Mouse (Mus musculus): ENCODE measurements around the gene Hnrnpl.
A peak's percentile ranks its signal among the peaks of the same experiment; 100 is the strongest.

Hnrnpl gene

DNA sequence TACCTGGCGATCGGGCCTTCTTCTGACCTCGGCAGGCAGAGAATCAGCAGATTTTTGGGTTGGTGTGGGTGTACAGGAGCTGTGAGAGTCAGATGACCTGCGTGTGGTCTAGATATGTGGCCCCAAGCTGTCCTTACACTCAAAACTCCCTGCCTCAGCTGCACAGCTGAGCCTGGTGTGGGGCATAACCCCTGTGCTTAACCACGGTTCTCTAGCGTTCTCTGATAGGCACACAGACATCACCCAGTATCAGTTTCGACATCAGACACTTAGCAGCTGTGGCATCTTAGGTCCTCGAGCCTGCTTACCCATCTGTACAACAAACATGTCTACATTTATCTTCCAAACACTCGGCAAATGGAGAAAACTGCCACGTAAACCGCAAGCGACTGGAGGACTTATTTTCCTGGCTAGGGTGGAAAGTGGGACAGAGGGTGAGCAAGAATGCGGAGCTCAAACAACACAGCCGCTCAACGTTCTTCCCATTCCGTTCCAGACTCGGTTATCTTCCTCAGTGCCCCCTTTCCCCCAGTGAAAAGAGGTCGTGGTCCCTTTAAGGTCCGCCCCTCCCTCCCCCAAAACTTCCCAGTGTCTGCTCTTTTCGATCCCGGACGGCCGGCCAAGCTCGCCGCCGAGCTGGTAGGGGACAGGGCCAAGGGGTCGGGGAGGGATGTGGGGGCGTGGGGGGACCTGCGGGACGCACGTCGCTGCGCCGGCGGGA, at the start of gene Hnrnpl:
Gene Hnrnpl (plus strand): TSS at position 321 of the 721 bp plus-strand sequence.
- DNase-seq (ENCODE audit: low spot score in 2 of 2): no peak

DNA sequence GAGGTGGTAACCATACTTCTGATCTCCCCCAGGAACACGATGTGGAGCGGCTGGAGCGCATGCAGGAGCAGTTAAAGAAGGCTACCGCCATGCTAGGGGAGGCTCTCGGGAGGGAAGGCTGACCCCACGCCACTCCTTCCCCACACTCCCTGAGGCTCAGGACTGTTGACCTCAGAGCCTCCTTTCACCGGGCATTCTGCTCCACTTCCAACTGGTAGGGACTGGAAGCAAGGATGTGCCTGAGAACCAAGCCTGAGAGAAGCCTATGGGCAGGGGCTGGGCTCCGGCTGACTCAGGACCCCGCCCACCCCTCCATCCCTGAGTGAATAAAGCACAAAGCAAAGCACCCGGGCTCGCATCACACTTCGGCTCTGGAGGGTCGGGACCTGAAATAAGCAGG, 49.7 kb upstream of the Hnrnpl start:
- no peak for DNase-seq (ENCODE audit: low spot score in 2 of 2)

DNA sequence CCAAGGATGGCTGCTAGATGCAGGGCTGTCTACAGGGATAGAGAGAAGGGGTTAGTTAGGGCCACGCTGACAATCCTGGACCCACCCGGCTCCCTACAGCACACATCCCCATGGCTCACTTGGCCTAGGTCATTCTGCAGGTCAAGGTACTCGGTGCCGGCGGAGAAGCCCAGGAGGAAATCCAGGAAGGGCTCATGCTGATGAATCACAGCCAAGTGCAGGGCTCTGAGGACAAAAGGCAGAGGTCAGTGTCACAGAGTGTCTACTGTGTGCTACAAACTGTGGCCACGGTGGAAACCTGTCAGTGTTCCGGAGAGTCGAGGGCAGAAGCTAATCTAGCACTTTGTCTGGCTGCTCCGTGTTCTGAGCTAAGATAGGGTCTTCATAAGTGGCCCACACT, 46.4 kb upstream of the Hnrnpl start:
- no peak for DNase-seq (ENCODE audit: low spot score in 2 of 2)

DNA sequence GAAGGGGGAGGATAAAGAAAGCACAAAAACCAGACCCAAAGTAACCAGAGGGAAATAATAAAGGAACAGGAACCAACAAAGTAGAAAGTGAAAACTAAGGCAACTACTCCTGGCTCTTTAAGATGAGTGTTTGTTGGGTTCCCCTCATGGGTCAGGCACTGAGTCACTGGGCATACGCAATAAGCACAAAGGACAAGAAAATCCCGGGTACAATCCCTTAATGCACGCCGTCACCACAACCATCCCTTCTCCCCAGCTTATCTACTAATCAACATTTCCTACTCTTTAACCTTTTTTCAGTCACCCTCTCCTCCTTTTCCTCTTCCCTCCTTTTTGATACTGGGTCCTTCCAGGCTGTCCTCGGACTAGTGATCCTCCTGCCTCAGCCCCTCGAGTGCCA, 43.1 kb upstream of the Hnrnpl start:
- DNase-seq (ENCODE audit: low spot score in 2 of 2): no peak

DNA sequence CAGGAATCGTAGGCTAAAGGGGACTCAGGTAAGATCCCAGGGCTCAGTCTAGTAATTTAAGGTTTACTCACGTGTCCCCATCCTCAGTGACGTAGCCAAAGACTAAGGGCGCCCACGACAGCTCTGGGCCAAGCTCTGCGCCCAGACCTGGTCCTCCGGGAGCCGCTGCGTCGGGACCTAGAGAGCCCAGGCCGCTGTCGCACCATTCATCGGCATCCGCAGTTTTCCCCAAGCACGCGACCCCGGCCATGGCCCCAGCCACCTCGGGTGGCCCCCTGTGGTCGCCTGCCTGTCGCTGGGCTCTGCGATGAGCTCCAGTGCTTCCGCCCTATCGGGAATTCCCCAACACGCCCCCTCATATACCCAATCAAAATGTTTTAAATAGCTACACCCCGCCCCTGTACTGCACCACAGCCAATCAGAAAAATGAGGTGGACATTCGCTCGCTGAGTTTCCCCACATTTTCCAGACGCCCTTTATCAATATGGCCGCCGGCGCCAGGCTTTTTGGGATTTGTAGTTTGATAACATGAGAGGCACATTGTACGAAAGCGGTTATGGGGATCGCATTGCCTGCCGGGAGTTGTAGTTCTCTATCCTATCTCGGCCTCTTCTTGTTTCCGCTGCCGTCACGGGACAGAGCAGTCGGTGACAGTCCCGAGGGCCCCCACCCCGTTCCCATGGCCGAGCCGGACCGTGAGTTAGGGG, 42.0 kb upstream of the Hnrnpl start, which contains the start of gene Sirt2:
Gene Sirt2 (plus strand): TSS at position 563 of the 707 bp plus-strand sequence.
- DNase-seq (ENCODE audit: low spot score in 2 of 2): peak; percentile 99

DNA sequence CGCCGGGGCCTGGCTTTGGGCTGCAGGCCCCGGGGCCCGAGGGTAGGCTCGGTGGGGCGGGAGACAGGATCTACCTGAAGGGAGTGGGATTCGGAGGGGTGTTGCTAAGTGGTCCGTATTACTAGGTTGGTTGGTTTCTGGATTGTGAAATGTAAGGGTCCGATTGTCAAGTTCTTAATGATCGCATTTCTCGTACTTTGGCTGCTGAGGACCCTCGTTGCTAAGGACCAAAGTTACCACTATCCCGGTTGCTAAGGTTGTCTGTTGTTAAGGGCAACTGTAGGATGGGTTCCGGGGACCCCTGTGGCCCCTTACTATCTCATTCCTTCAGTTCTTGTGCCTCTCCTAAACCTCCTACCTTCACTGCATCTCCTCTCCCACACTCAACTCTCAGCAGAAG, 41.4 kb upstream of the Hnrnpl start:
- DNase-seq (ENCODE audit: low spot score in 2 of 2): no peak

GRCm38 (mm10) chr7:28767462-28767965, 40.8 kb upstream of the Hnrnpl start, which contains the start of gene Nfkbib:
Gene Nfkbib, minus strand, starts transcription at chr7:28767512.
- no peak for DNase-seq (ENCODE audit: low spot score in 2 of 2)

GRCm38 (mm10) chr7:28769414-28769958, 38.9 kb upstream of the Hnrnpl start:
- no peak for DNase-seq (ENCODE audit: low spot score in 2 of 2)

DNA sequence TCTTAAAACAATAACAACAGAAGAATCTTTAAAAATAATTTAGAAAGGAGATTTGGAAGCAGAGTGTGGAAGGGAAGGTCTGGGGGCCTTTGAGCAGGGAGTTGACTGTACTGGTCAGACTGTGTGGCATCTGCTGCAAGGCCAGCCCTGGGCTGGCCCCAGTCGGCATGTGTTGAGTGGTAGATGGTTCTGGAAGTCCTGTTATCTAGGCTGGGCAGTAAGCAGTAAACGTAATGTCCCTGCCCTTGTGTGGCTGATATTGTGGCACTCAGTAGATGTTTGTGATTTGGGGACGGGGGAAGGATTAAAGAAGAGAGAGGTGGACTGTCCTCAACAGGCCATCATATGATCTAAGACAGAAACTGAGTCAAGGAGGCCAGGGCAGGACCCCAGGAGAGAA, 38.0 kb upstream of the Hnrnpl start:
- DNase-seq (ENCODE audit: low spot score in 2 of 2): no peak

GRCm38 (mm10) chr7:28771867-28772266, 36.5 kb upstream of the Hnrnpl start:
- DNase-seq (ENCODE audit: low spot score in 2 of 2): no peak

DNA sequence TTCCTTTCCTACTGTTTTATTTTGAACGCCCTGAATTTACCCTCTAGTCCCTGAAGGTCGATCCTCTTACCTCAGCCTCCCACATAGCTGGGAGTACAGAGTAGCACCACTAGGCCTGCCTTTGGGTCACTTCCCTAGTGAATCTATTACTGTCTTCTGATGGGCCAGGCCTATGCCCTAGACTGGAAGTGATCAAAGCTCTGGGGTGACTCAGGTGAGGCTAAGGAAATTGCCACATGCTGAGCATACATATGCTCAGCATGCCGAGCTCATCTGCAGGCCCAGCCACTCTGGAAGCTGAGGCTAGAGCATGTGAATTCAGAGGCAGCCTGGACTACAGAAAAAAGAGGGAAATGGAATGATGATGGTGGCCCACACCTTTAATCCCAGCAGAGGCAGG, 35.2 kb upstream of the Hnrnpl start:
- DNase-seq (ENCODE audit: low spot score in 2 of 2): no peak

DNA sequence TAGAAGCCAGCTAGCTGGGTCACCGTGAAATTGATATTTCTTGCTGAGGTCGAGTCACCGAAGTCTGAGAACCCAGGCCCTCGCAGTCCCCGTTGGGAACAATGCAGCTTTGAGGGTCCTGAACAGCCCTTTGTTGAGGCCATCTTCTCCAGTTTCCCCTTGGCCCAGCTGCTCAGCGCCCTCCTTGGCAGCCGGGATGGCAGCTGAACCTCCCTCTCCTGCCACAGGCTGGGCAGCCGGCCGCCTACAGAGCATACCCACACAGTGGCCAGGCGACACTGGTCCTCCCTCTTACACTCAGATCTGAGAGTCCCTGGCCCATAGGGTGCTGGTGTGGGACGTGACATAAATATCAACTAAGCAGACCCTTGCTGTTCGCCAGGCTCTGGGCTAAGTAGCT, 34.2 kb upstream of the Hnrnpl start:
- peak; percentile 71 to 75 for DNase-seq (ENCODE audit: low spot score in 2 of 2)

- DNase-seq (ENCODE audit: low spot score in 2 of 2): no peak
Observed at GRCm38 (mm10) chr7:28775129-28775528, 33.2 kb upstream of the Hnrnpl start.

- no peak for DNase-seq (ENCODE audit: low spot score in 2 of 2)
Observed at GRCm38 (mm10) chr7:28778825-28779224, 29.5 kb upstream of the Hnrnpl start.

DNA sequence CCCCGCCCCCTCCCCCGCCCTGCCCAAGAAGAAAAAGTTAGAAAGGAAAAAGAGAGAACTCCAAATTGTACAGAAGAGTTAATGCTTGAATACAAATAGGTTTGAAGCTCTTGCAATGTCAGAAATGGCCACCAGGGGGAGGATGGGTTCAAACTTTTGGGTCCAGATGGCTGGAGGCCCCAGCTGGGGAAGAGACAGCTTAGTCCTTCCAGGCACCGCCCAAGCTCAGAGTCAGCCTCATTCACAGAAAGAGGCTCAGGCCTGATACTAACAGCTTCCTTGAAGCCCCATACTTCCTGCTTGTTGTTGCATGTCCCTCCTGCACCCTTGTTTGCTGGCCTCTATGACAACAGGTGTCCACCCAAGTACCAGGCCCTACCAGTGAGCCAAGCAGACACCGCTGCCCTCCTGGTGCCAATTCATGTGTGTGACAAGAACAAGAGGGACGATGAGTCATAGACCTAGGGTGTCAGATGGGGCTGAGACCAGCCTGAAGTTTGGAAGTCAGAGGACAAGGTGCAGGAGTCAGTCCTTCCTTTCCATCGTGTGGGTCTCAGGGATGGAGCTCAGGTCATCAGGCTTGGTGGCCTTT, 28.2 kb upstream of the Hnrnpl start:
- DNase-seq (ENCODE audit: low spot score in 2 of 2): peak; percentile 91 to 93

DNA sequence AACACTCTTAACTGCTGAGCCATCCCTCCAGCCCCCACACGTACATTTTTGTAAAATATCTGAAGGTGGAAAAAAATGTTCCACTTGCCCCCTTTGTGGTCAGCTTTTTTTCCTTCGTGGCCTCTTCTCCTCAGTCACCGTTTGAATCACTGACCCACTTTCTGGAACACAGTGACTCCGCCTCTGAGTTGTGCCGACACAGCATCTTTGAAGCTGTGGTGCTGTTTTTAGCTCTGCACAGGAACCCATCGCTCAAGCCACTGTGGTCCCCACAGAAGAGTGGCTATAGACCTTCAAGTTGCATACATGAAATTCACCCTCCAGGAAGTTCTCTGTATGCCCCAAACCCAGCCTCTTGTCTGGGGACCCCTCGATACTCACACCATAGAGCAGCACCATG, 27.5 kb upstream of the Hnrnpl start:
- peak; percentile 61 to 73 for DNase-seq (ENCODE audit: low spot score in 2 of 2)

DNA sequence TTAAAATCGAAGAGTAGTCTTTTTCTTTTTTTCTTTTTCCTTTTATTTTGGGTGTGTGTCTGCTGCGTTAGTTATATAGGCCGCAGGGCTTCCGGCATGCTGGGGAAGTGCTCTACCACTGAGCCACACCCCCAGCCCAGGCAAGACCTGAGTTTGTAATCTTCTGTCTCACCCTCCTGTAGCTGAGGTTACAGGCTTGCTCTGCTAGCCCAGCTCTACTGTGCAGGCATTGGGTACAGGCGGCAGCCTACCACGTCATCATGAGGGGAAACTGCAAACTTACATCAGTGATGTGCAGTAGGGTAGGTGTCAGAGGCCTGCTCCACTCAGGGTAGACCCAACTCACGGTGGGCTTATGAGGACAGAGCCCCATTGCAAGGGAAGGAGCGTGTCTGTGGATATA, 27.1 kb upstream of the Hnrnpl start:
- DNase-seq (ENCODE audit: low spot score in 2 of 2): no peak

GRCm38 (mm10) chr7:28785161-28785560, 23.2 kb upstream of the Hnrnpl start:
- DNase-seq (ENCODE audit: low spot score in 2 of 2): no peak

DNA sequence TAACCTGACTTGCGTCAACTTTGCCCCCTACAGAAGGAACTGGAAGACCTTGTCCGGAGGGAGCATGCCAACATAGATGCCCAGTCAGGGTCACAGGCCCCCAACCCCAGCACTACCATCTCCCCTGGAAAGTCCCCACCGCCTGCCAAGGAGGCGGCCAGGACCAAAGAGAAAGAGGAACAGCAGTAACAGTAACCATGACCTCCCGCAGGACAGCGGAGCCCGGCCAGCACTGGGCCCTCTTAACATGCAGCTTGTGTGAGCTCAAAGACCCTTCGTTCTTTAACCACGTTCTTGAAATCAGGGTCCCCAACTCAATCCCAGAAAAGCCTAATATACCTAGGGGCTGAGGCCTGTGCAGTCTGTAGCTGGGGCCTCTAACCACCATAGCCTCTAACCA, 20.5 kb upstream of the Hnrnpl start:
- no peak for DNase-seq (ENCODE audit: low spot score in 2 of 2)

GRCm38 (mm10) chr7:28788307-28789195, 19.8 kb upstream of the Hnrnpl start, which contains the start of gene Rinl:
Gene Rinl, plus strand, starts transcription at chr7:28788969.
- DNase-seq (ENCODE audit: low spot score in 2 of 2): no peak

DNA sequence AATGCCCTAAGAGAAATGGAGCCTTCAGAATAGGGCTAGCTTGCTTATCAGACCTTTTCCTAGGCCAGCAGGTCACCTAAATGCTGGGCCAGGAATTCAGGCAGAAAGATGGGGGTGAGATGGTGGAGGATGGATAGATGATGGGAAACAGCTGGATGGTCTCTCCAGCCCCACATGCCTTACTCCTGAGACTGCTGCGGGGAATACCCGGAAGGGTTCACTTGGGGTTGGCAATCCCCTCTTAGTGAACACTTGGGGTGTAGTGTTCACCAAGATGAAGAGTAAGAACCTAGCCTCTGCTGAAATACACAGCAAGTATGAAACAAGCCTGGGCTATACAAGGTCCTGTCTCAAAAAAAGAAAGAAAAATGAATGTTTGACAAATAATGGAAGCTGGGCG, 19.1 kb upstream of the Hnrnpl start:
- no peak for DNase-seq (ENCODE audit: low spot score in 2 of 2)

Measured in right cerebral cortex, postnatal 10 days (tissue).